Mouse (Mus musculus) liver, embryonic 11.5 days (tissue): ENCODE results near the gene Wwox. TPM values are rescaled to one million over a fixed set of nuclear protein-coding genes. Genes with fewer than 3 reads are reported as not detected.

ENCODE experiments used
- ATAC-seq: fragments of 200-750 bp; cut with Nextera tagmentation; replicated peaks from 2 replicates; pipeline ENCODE4 v1.8.0; 2017; ENCODE audit warnings: moderate number of reproducible peaks, mild to moderate bottlenecking, moderate TSS enrichment, moderate library complexity; ENCODE audit not compliant: low FRiP score
- DNase-seq: peaks from one replicate; pipeline ENCODE4 v3.0.0-alpha.2; 2017; ENCODE audit warnings: low spot score
- H3K27ac ChIP-seq: fragments of 300-500 bp; sonication (generic); 2 replicates; pipeline ENCODE4 v1.5.1; 2014; ENCODE audit warnings: mild to moderate bottlenecking, low read depth, low read length, control low read depth
- H3K27me3 ChIP-seq: fragments of 300-500 bp; sonication (generic); replicated peaks from 2 replicates; pipeline ENCODE4 v1.6.1; 2014; ENCODE audit warnings: low read length, mixed read lengths; ENCODE audit not compliant: control insufficient read depth, insufficient read depth
- H3K36me3 ChIP-seq: fragments of 300-500 bp; sonication (generic); 2 replicates; pipeline ENCODE4 v1.6.1; 2014; ENCODE audit warnings: mild to moderate bottlenecking, low read length, moderate library complexity, mixed read lengths; ENCODE audit not compliant: control insufficient read depth, insufficient read depth
- H3K4me1 ChIP-seq: fragments of 300-500 bp; sonication (generic); replicated peaks from 2 replicates; pipeline ENCODE4 v1.6.1; 2014; ENCODE audit warnings: low read length, mixed read lengths; ENCODE audit not compliant: control insufficient read depth, insufficient read depth
- H3K4me2 ChIP-seq: fragments of 300-500 bp; sonication (generic); 2 replicates; pipeline ENCODE4 v1.6.1; 2014; ENCODE audit warnings: mild to moderate bottlenecking, control low read depth, moderate library complexity
- H3K4me3 ChIP-seq: fragments of 300-500 bp; sonication (generic); 2 replicates; pipeline ENCODE4 v1.5.1; 2014; ENCODE audit warnings: low read depth, low read length, control low read depth
- H3K9ac ChIP-seq: fragments of 300-500 bp; sonication (generic); 2 replicates; pipeline ENCODE4 v1.6.1; 2014; ENCODE audit warnings: low read depth, low read length, control low read depth
- H3K9me3 ChIP-seq: fragments of 300-500 bp; sonication (generic); 2 replicates; pipeline ENCODE4 v1.6.1; 2016; ENCODE audit warnings: low read length, inconsistent platforms, mixed read lengths; ENCODE audit not compliant: control insufficient read depth
- WGBS: fragments of 180-500 bp; shearing (Covaris S2); extraction: QIAGEN DNeasy Blood & Tissue Kit; methylation state at CpG from one replicate; pipeline ENCODE4 v1.1.7; 2014; 5-methylcytosine and 5-hydroxymethylcytosine counted together
- polyA plus RNA-seq: library from polyadenylated mRNA; unstranded; fragments of >200 nt; fragmentation: Nextera tagmentation; extraction: Ambion mirVana; gene quantifications from 2 replicates; pipeline ENCODE4 v1.2.1, GENCODE M21; 2014

Gene Wwox
- polyA plus RNA-seq, 1 experiment from 2014 or later: 7.3 TPM

GRCm38 (mm10) chr8:115359701-115360100 is 920.2 kb downstream of the Wwox start:
- Histone ChIP-seq H3K27ac (no peak overlapping the region), H3K4me1 (no peaks in the 10 kb centered on the region), H3K27me3 (no peaks in the 10 kb centered on the region), H3K36me3 (no peaks in the 10 kb centered on the region), H3K4me3 (no peak overlapping the region), H3K9me3 (no peaks in the 10 kb centered on the region), H3K9ac (no peak overlapping the region), H3K4me2 (no peak overlapping the region)
- DNase-seq (no peak), ATAC-seq (no peak)
- 65% methylated on average over 12 of the region's 12 CpGs for WGBS

DNA sequence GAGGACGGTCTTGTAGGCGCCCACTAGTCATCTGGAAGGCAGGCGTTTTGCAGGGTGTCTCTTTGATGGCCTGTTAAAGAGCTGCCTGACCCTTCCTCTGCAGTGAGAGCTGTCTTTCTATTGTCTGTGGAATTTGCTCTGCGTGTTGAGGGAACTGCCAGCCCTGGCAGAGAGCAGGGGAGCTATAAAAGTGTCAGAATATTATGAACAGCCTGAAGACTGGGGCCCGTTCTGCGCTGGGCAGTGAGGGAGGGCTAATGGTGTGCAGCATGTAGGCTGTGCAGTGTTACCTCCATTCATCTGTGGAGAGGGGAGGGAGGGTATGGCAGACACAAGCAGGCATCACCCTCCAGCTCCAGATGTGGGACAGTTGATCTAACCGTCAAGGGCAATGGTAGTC is 923.1 kb downstream of the Wwox start:
- WGBS: 60% methylated on average over 7 of the region's 7 CpGs
- Histone ChIP-seq H3K9ac (no peak overlapping the region), H3K27me3 (no peaks in the 10 kb centered on the region), H3K4me1 (no peaks in the 10 kb centered on the region), H3K36me3 (no peaks in the 10 kb centered on the region), H3K4me3 (no peak overlapping the region), H3K9me3 (no peaks in the 10 kb centered on the region), H3K4me2 (no peak overlapping the region), H3K27ac (no peak overlapping the region)
- DNase-seq: no peak
- ATAC-seq: no peak

DNA sequence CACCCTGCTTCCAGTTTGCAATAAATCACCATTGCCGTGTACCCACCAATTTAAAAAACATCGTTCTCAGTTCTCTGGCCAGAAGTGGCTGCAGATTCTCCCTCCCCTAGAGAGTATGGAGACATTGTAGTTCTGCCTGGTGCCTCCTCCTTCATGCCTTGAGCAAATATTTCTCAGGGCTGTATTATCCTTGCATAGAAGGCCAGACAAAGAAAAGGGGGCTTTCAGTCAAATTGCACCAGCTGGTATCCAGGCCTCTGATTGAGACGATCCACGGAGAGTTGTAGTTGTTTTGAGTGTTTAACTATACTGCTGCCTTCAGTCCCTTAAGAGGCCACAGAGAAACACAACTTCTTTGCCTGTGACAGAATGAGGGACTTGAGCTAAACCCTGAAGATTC is 935.5 kb downstream of the Wwox start:
- ATAC-seq (no peak), DNase-seq (no peak)
- Histone ChIP-seq H3K27ac (no peak overlapping the region), H3K4me2 (no peak overlapping the region), H3K4me3 (no peak overlapping the region), H3K27me3 (no peaks in the 10 kb centered on the region), H3K36me3 (no peaks in the 10 kb centered on the region), H3K4me1 (no peaks in the 10 kb centered on the region), H3K9me3 (no peaks in the 10 kb centered on the region), H3K9ac (no peak overlapping the region)
- WGBS: 71% methylated on average over 4 of the region's 4 CpGs

DNA sequence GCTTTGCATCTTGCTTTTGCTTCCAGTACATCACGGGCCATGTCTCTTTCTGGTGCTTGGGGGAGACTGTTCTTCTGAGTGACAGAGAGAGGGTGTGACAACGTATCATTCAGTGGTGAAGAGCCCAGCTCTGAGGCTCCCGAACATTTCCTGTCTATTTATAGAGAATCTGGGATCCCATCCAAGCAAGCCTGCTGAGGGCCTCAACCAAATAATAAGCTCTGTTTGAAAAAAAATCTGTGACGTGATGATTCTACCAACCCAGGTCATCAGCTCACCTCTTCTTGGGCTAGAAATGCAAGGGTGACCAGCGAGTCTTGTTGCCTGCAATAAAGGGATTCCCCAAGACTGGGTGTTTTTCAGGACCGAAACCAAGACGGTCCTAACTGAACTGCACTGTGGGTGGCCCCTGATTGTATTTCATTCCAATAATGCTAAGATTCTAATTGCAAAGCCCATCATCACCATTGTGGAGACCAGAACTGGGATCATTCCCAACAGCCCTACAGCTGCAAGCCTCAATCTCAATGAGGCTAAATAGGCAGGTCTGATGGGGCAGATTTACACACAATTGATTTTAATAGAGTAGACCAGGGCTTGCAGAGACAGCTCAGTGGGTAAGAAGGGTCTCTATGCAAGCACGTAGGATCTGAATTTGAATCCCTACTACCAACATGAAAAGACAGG is 936.0 kb downstream of the Wwox start:
- Histone ChIP-seq H3K9ac (no peak overlapping the region), H3K4me2 (no peak overlapping the region), H3K4me3 (no peak overlapping the region), H3K27ac (no peak overlapping the region), H3K36me3 (no peaks in the 10 kb centered on the region), H3K27me3 (no peaks in the 10 kb centered on the region), H3K4me1 (no peaks in the 10 kb centered on the region), H3K9me3 (no peaks in the 10 kb centered on the region)
- DNase-seq: no peak
- 72% methylated on average over 8 of the region's 8 CpGs for WGBS
- ATAC-seq: no peak

- DNase-seq (no peak), ATAC-seq (no peak)
- Histone ChIP-seq H3K4me3 (no peak overlapping the region), H3K9ac (no peak overlapping the region), H3K4me1 (no peaks in the 10 kb centered on the region), H3K9me3 (no peaks in the 10 kb centered on the region), H3K27ac (no peak overlapping the region), H3K36me3 (no peaks in the 10 kb centered on the region), H3K27me3 (no peaks in the 10 kb centered on the region), H3K4me2 (no peak overlapping the region)
- 67% methylated on average over 4 of the region's 4 CpGs for WGBS
Observed at GRCm38 (mm10) chr8:115377321-115377720, 937.9 kb downstream of the Wwox start.

DNA sequence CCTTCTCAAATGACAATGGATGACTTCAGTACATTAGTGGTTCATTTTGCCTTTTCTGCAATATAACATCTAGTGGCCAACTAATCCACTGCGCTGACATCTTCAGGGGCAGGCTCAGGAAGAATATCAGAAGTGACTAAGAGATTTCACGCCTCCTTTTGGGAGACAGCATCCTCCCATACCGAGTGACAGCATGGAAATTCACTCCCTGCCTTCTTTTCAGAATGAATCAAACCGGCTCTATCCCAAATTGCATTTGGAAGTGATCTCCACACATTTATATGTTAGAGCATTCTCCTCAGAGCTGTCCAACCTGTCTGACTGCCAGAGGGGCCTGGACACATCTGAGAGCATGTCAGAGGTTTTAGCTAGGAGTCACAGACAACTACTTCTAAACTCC is 940.6 kb downstream of the Wwox start:
- ATAC-seq: no peak
- H3K9ac ChIP-seq: no peak overlapping the region
- H3K36me3 ChIP-seq: no peaks in the 10 kb centered on the region; the same call in 1 of the 2 replicates
- H3K4me3 ChIP-seq: no peak overlapping the region
- no peak for DNase-seq
- H3K9me3 ChIP-seq: no peaks in the 10 kb centered on the region
- H3K4me2 ChIP-seq: no peak overlapping the region
- H3K27ac ChIP-seq: no peak overlapping the region
- H3K27me3 ChIP-seq: no peaks in the 10 kb centered on the region
- 69% methylated on average over 4 of the region's 4 CpGs for WGBS
- no peaks in the 10 kb centered on the region for H3K4me1 ChIP-seq

DNA sequence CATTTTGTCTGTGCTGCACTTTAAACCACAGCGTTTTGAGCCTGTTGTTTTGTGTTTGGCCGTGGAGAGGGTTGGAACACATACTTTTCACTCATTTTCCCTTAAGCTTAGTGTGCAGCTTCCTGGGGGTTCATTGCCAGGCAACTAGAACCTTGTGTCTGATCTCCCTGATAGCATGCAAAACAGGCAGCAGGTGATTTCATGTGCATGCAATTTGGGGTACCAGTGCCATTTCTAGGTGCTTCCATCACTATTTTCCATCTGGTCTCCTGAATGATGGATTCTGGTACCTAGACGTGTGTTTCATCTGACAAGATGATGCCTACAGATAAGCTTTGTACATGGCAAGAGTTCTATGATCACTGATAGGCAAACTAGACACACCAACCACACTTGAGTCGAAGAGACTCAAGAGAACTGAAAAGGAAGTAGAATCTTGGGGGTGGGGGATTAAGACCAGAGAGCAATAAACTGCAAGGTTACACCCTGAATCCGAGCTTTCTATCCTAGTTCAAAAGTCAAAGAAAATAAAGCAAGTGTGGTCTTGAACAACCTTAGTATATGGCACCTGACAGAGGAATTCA is 951.6 kb downstream of the Wwox start:
- no peak overlapping the region for H3K4me2 ChIP-seq
- H3K4me3 ChIP-seq: no peak overlapping the region
- DNase-seq (no peak), ATAC-seq (no peak)
- no peaks in the 10 kb centered on the region for H3K4me1 ChIP-seq
- H3K27ac ChIP-seq: no peak overlapping the region
- no peak overlapping the region for H3K9ac ChIP-seq
- H3K9me3 ChIP-seq: no peaks in the 10 kb centered on the region
- H3K36me3 ChIP-seq: no peaks in the 10 kb centered on the region
- 77% methylated on average over 5 of the region's 5 CpGs for WGBS
- H3K27me3 ChIP-seq: no peaks in the 10 kb centered on the region

- Histone ChIP-seq H3K27me3 (no peaks in the 10 kb centered on the region), H3K4me2 (no peak overlapping the region), H3K9ac (no peak overlapping the region), H3K27ac (no peak overlapping the region), H3K9me3 (no peaks in the 10 kb centered on the region), H3K4me3 (no peak overlapping the region), H3K4me1 (no peaks in the 10 kb centered on the region), H3K36me3 (no peaks in the 10 kb centered on the region)
- WGBS: 73% methylated on average over 5 of the region's 5 CpGs
- no peak for DNase-seq
- no peak for ATAC-seq
Observed at GRCm38 (mm10) chr8:115395840-115396239, 956.4 kb downstream of the Wwox start.

DNA sequence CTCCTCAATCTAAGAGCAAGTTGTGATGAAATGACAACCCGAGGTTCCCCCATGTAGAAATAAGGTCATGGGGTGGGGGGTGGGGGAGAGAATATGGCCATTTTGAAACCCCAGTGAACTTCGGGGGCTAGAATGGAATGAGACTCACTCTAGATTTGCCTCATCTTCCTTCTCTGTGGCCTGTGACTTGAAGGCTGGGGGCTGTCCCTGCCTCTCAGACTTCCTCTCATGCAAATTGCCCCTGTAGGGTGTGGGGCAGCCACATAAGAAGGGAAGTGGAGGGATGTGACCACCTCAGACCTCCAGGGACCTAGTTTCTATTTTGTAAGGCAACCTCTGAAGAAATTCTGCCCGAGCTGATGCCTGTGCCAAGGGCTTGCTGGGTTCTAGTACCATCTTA is 958.5 kb downstream of the Wwox start:
- no peaks in the 10 kb centered on the region for H3K4me1 ChIP-seq
- no peaks in the 10 kb centered on the region for H3K36me3 ChIP-seq
- ATAC-seq (no peak), DNase-seq (no peak)
- H3K27me3 ChIP-seq: no peaks in the 10 kb centered on the region
- WGBS: 48% methylated on average over 3 of the region's 3 CpGs
- no peak overlapping the region for H3K4me2 ChIP-seq
- H3K9ac ChIP-seq: no peak overlapping the region
- no peak overlapping the region for H3K27ac ChIP-seq
- H3K4me3 ChIP-seq: no peak overlapping the region
- H3K9me3 ChIP-seq: no peaks in the 10 kb centered on the region
